Mouse (Mus musculus): ENCODE measurements around the gene Rapgef4. TPM values are rescaled to one million over a fixed set of nuclear protein-coding genes. Genes with fewer than 3 reads are reported as not detected.

Rapgef4 gene
- total RNA-seq, 1 experiment: 3.4 TPM

DNA sequence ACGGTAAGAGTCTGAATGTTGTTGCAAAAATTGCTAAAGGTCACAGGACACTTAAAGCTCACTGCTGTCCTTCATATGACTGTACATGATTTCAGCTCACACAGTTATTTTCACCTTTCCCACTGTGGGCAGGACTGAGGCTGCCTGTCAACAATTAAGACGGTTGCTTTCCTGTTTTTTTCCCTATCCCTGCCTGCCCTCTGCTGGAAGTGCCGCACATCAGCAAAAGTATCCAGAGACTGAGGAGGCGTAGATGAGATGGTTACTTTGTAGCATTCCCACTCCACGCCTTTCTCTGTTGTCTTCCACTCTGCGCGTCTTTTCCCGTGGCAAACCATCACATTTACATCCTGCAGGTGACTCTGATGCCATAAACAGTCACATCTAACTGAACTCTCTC, 25.4 kb upstream of the Rapgef4 start:
- H3K9me3 ChIP-seq (ENCODE audit: control insufficient read depth, insufficient read depth, low read depth, low read length): no peaks in the 10 kb centered on the region
- TF ChIP-seq MAFK (IDR thresholded peaks at IDR 0.05; ENCODE audit: insufficient read depth, low read depth, low read length) (no peak), ZC3H11A (IDR thresholded peaks at IDR 0.05; ENCODE audit: borderline replicate concordance, low read depth, low read length) (peak; percentile 76)
- no peaks in the 10 kb centered on the region for H3K36me3 ChIP-seq (ENCODE audit: control insufficient read depth, insufficient read depth, low read length, poor library complexity, severe bottlenecking)
- H3K9ac ChIP-seq (ENCODE audit: insufficient read depth, low read depth, low read length, poor library complexity, severe bottlenecking): no peak overlapping the region
- no peak overlapping the region for H3K27ac ChIP-seq (ENCODE audit: insufficient read depth, low read depth, low read length, poor library complexity, severe bottlenecking)
- peak; percentile 33 for DNase-seq (ENCODE audit: low read depth, low spot score)
- in situ Hi-C loops (cut with MboI; ENCODE audit: low sequenced_read_pairs in 2 of 2, unreplicated experiment in 2 of 2): loop anchor here (25.0 kb wide), 1 partner anchor 368 kb away; no protein-coding TSS in a partner anchor
- H3K4me3 ChIP-seq (ENCODE audit: insufficient read depth in 1 of 2, low read depth in 1 of 2, low read length in 2 of 2, poor library complexity in 1 of 2, severe bottlenecking in 1 of 2): no peak overlapping the region
- H3K4me1 ChIP-seq (ENCODE audit: control insufficient read depth in 2 of 2, insufficient read depth in 2 of 2, low read length in 2 of 2, poor library complexity in 1 of 2): no peaks in the 10 kb centered on the region

GRCm38 (mm10) chr2:71956463-71956862, 24.6 kb upstream of the Rapgef4 start:
- in situ Hi-C loops (cut with MboI; ENCODE audit: low sequenced_read_pairs in 2 of 2, unreplicated experiment in 2 of 2): loop anchor here (25.0 kb wide), 1 partner anchor 369 kb away; no protein-coding TSS in a partner anchor
- Histone ChIP-seq H3K4me3 (ENCODE audit: insufficient read depth in 1 of 2, low read depth in 1 of 2, low read length in 2 of 2, poor library complexity in 1 of 2, severe bottlenecking in 1 of 2) (no peak overlapping the region), H3K9me3 (ENCODE audit: control insufficient read depth, insufficient read depth, low read depth, low read length) (no peaks in the 10 kb centered on the region)

DNA sequence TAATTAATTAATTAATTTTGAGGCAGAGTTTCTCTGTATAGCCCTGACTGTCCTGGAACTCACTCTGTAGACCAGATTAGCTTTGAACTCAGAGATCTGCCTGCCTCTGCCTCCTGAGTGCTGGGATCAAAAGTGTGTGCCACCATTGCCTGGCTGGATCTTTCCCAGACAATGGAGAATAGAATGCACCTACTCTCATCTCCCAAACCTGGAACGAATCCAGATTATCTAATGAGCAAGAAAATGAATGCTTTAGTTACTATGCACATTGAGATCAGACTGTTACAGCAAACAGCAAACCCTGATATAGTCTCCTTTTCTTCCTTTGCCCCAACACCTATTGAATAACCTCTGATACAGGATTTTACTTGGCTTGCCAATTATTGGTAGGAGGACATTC, 23.1 kb upstream of the Rapgef4 start:
- no peaks in the 10 kb centered on the region for H3K9me3 ChIP-seq (ENCODE audit: control insufficient read depth, insufficient read depth, low read depth, low read length)
- H3K4me3 ChIP-seq (ENCODE audit: insufficient read depth in 1 of 2, low read depth in 1 of 2, low read length in 2 of 2, poor library complexity in 1 of 2, severe bottlenecking in 1 of 2): no peak overlapping the region
- TF ChIP-seq CHD2 (IDR thresholded peaks at IDR 0.05; ENCODE audit: low read depth, low read length) (no peak), HCFC1 (IDR thresholded peaks at IDR 0.05; ENCODE audit: borderline replicate concordance, insufficient read depth, low read length) (no peak), ZC3H11A (IDR thresholded peaks at IDR 0.05; ENCODE audit: borderline replicate concordance, low read depth, low read length) (no peak), ZNF384 (IDR thresholded peaks at IDR 0.05; ENCODE audit: low read depth, low read length) (no peak), MAFK (IDR thresholded peaks at IDR 0.05; ENCODE audit: insufficient read depth, low read depth, low read length) (no peak)
- H3K27ac ChIP-seq (ENCODE audit: insufficient read depth, low read depth, low read length, poor library complexity, severe bottlenecking): no peak overlapping the region
- H3K36me3 ChIP-seq (ENCODE audit: control insufficient read depth, insufficient read depth, low read length, poor library complexity, severe bottlenecking): no peaks in the 10 kb centered on the region
- H3K9ac ChIP-seq (ENCODE audit: insufficient read depth, low read depth, low read length, poor library complexity, severe bottlenecking): no peak overlapping the region
- no peak for DNase-seq (ENCODE audit: low read depth, low spot score)
- in situ Hi-C loops (cut with MboI; ENCODE audit: low sequenced_read_pairs in 2 of 2, unreplicated experiment in 2 of 2): loop anchor here (25.0 kb wide), 1 partner anchor 371 kb away; no protein-coding TSS in a partner anchor
- H3K4me1 ChIP-seq (ENCODE audit: control insufficient read depth in 2 of 2, insufficient read depth in 2 of 2, low read length in 2 of 2, poor library complexity in 1 of 2): no peaks in the 10 kb centered on the region

More at GRCm38 (mm10) chr2:71956463-71956862, 24.6 kb upstream of the Rapgef4 start:
- H3K9ac ChIP-seq (ENCODE audit: insufficient read depth, low read depth, low read length, poor library complexity, severe bottlenecking): no peak overlapping the region
- DNase-seq (ENCODE audit: low read depth, low spot score): no peak
- TF ChIP-seq ZNF384 (IDR thresholded peaks at IDR 0.05; ENCODE audit: low read depth, low read length): no peak
- no peak for TF ChIP-seq ZC3H11A (IDR thresholded peaks at IDR 0.05; ENCODE audit: borderline replicate concordance, low read depth, low read length)
- no peak for TF ChIP-seq MAFK (IDR thresholded peaks at IDR 0.05; ENCODE audit: insufficient read depth, low read depth, low read length)
- TF ChIP-seq HCFC1 (IDR thresholded peaks at IDR 0.05; ENCODE audit: borderline replicate concordance, insufficient read depth, low read length): no peak
- TF ChIP-seq CHD2 (IDR thresholded peaks at IDR 0.05; ENCODE audit: low read depth, low read length): no peak
- no peaks in the 10 kb centered on the region for H3K36me3 ChIP-seq (ENCODE audit: control insufficient read depth, insufficient read depth, low read length, poor library complexity, severe bottlenecking)
- H3K4me1 ChIP-seq (ENCODE audit: control insufficient read depth in 2 of 2, insufficient read depth in 2 of 2, low read length in 2 of 2, poor library complexity in 1 of 2): no peaks in the 10 kb centered on the region
- no peak overlapping the region for H3K27ac ChIP-seq (ENCODE audit: insufficient read depth, low read depth, low read length, poor library complexity, severe bottlenecking)

GRCm38 (mm10) chr2:71958393-71958792, 22.6 kb upstream of the Rapgef4 start:
- TF ChIP-seq HCFC1 (IDR thresholded peaks at IDR 0.05; ENCODE audit: borderline replicate concordance, insufficient read depth, low read length) (no peak), CHD2 (IDR thresholded peaks at IDR 0.05; ENCODE audit: low read depth, low read length) (no peak), MAFK (IDR thresholded peaks at IDR 0.05; ENCODE audit: insufficient read depth, low read depth, low read length) (no peak), ZNF384 (IDR thresholded peaks at IDR 0.05; ENCODE audit: low read depth, low read length) (no peak)
- Histone ChIP-seq H3K36me3 (ENCODE audit: control insufficient read depth, insufficient read depth, low read length, poor library complexity, severe bottlenecking) (no peaks in the 10 kb centered on the region), H3K4me1 (ENCODE audit: control insufficient read depth in 2 of 2, insufficient read depth in 2 of 2, low read length in 2 of 2, poor library complexity in 1 of 2) (no peaks in the 10 kb centered on the region), H3K9me3 (ENCODE audit: control insufficient read depth, insufficient read depth, low read depth, low read length) (no peaks in the 10 kb centered on the region), H3K4me3 (ENCODE audit: insufficient read depth in 1 of 2, low read depth in 1 of 2, low read length in 2 of 2, poor library complexity in 1 of 2, severe bottlenecking in 1 of 2) (no peak overlapping the region), H3K9ac (ENCODE audit: insufficient read depth, low read depth, low read length, poor library complexity, severe bottlenecking) (no peak overlapping the region), H3K27ac (ENCODE audit: insufficient read depth, low read depth, low read length, poor library complexity, severe bottlenecking) (no peak overlapping the region)
- DNase-seq (ENCODE audit: low read depth, low spot score): no peak
- in situ Hi-C loops (cut with MboI; ENCODE audit: low sequenced_read_pairs in 2 of 2, unreplicated experiment in 2 of 2): loop anchor here (25.0 kb wide), 1 partner anchor 371 kb away; no protein-coding TSS in a partner anchor

DNA sequence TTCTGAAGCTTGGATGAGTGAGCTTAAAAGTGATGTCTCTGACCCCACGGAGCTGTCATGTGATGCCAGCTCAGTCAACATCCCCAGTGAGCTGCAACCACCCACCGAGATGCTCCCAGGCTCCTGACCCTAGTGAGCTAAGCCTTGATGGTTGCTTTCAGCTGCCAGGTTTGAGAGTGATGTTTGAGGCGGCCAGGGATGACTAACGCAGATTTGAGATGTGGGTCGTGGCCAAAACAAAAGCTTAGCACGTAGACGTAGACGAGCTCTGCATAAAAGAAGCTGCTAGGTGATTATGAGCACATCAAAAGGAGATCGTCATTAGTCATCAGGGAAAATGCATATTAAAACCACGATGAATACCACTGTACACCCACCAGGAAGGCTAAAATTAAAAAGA, 16.8 kb upstream of the Rapgef4 start:
- H3K36me3 ChIP-seq (ENCODE audit: control insufficient read depth, insufficient read depth, low read length, poor library complexity, severe bottlenecking): no peaks in the 10 kb centered on the region
- TF ChIP-seq HCFC1 (IDR thresholded peaks at IDR 0.05; ENCODE audit: borderline replicate concordance, insufficient read depth, low read length): no peak
- no peak for TF ChIP-seq ZC3H11A (IDR thresholded peaks at IDR 0.05; ENCODE audit: borderline replicate concordance, low read depth, low read length)
- TF ChIP-seq MAFK (IDR thresholded peaks at IDR 0.05; ENCODE audit: insufficient read depth, low read depth, low read length): no peak
- TF ChIP-seq CHD2 (IDR thresholded peaks at IDR 0.05; ENCODE audit: low read depth, low read length): no peak
- TF ChIP-seq ZNF384 (IDR thresholded peaks at IDR 0.05; ENCODE audit: low read depth, low read length): no peak
- no peak overlapping the region for H3K27ac ChIP-seq (ENCODE audit: insufficient read depth, low read depth, low read length, poor library complexity, severe bottlenecking)
- DNase-seq (ENCODE audit: low read depth, low spot score): no peak
- H3K9ac ChIP-seq (ENCODE audit: insufficient read depth, low read depth, low read length, poor library complexity, severe bottlenecking): no peak overlapping the region
- no peak overlapping the region for H3K4me3 ChIP-seq (ENCODE audit: insufficient read depth in 1 of 2, low read depth in 1 of 2, low read length in 2 of 2, poor library complexity in 1 of 2, severe bottlenecking in 1 of 2)
- no peaks in the 10 kb centered on the region for H3K4me1 ChIP-seq (ENCODE audit: control insufficient read depth in 2 of 2, insufficient read depth in 2 of 2, low read length in 2 of 2, poor library complexity in 1 of 2)
- H3K9me3 ChIP-seq (ENCODE audit: control insufficient read depth, insufficient read depth, low read depth, low read length): no peaks in the 10 kb centered on the region
- in situ Hi-C loops (cut with MboI; ENCODE audit: low sequenced_read_pairs in 2 of 2, unreplicated experiment in 2 of 2): loop anchor here (25.0 kb wide), 1 partner anchor 377 kb away; no protein-coding TSS in a partner anchor

Measured in ES-E14 (cell line).